Mouse (Mus musculus) thymus, adult 2 months (tissue): ENCODE results near the gene Pafah1b1.

ENCODE experiments used
- CTCF ChIP-seq: fragments of 200-500 bp; IDR thresholded peaks from 2 replicates; pipeline ENCODE4 v1.5.1; 2012; ENCODE audit warnings: mild to moderate bottlenecking, control low read depth, low read length, moderate library complexity, borderline replicate concordance; ENCODE audit not compliant: control insufficient read depth, poor library complexity, insufficient read depth; ENCODE audit errors: extremely low read depth
- POLR2A ChIP-seq: fragments of 200-500 bp; IDR thresholded peaks from 2 replicates; pipeline ENCODE4 v1.6.1; 2012; ENCODE audit warnings: mild to moderate bottlenecking, low read length, control low read depth, moderate library complexity; ENCODE audit not compliant: control insufficient read depth, poor library complexity, insufficient read depth; ENCODE audit errors: extremely low read depth

GRCm38 (mm10) chr11:74723357-74724234, 874 bp downstream of the Pafah1b1 start:
- TF ChIP-seq CTCF (no peak), POLR2A (peak; percentile 65; the same call in 1 of the 2 replicates)
